Mouse (Mus musculus): ENCODE results near the gene Shisa9. TPM values are rescaled to one million over a fixed set of nuclear protein-coding genes. Genes with fewer than 3 reads are reported as not detected.
A peak's percentile ranks its signal among the peaks of the same experiment; 100 is the strongest.

Gene Shisa9
- polyA plus RNA-seq, 1 experiment from 2014 or later = 0.97 TPM

DNA sequence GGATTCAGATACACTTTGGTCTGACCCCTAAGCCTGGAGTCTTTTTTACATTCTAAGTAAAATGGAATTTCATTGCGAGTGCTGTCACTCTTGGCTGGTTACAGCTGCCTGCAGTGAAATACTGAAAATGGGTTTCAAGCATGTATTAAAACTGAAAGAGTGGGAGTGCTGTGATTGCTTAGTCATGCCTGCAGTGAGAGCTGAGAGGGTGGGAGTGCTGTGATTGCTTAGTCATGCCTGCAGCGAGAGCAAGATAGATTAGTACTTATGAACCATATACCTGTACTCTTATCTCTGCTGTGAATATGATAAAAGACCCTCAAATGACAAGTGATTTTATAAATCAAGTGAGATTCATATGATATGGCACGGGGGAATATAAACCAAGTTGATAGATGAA is 26.2 kb downstream of the Shisa9 start:
- 84% methylated on average over 3 of the region's 3 CpGs for WGBS
- Histone ChIP-seq H3K4me3 (no peak overlapping the region), H3K27me3 (no peaks in the 10 kb centered on the region), H3K4me2 (replicated peaks) (no peak overlapping the region), H3K4me1 (no peaks in the 10 kb centered on the region), H3K27ac (no peak overlapping the region), H3K9me3 (no peaks in the 10 kb centered on the region), H3K9ac (no peak overlapping the region), H3K36me3 (no peaks in the 10 kb centered on the region)
- no peak for ATAC-seq (ENCODE audit: low FRiP score, low read depth)

DNA sequence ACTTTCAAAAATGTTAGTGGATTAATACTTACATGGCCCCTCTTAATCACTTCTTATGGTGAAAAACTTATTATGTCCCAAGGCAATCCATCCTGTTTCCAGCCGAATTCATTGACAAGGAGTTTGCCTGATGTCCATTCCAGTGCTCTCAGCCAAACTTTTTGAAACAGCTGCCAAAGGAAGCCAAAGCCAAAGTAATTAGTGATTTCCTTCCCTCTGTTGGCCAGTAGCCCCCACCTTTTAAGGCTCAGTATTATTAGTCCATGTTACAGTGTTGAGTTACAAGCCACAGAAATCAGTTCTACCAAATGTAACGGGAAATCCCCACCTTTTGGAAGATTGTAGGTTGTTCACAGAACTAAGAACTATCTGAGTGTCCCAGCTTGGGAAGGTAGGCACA is 28.8 kb downstream of the Shisa9 start:
- Histone ChIP-seq H3K27me3 (no peaks in the 10 kb centered on the region), H3K36me3 (no peaks in the 10 kb centered on the region), H3K27ac (no peak overlapping the region), H3K4me2 (replicated peaks) (no peak overlapping the region), H3K4me3 (no peak overlapping the region), H3K4me1 (no peaks in the 10 kb centered on the region), H3K9ac (no peak overlapping the region), H3K9me3 (no peaks in the 10 kb centered on the region)
- no peak for ATAC-seq (ENCODE audit: low FRiP score, low read depth)
- 65% methylated on average over 2 of the region's 2 CpGs for WGBS

DNA sequence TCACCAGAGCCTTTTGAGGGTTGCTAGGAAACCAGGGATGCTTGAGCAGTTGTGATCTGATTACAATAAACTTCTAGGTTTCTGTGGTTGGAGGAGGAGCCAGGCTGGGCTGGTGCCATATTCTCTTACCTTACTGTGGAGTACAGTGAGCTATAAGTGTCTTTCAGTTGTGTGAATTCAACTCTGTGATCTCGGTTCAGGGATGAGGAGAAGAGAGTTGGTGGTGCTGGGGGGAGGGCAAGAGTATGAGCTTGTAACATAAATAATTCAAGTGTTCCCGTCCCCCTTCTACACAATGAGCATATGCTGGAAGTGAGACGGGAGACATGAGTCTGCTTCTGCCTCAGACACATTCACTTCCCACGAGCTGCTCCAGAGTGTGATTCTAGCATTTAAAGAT is 30.6 kb downstream of the Shisa9 start:
- 73% methylated on average over 4 of the region's 4 CpGs for WGBS
- Histone ChIP-seq H3K4me2 (replicated peaks) (no peak overlapping the region), H3K36me3 (no peaks in the 10 kb centered on the region), H3K27ac (no peak overlapping the region), H3K9ac (no peak overlapping the region), H3K4me3 (no peak overlapping the region), H3K9me3 (no peaks in the 10 kb centered on the region), H3K27me3 (no peaks in the 10 kb centered on the region), H3K4me1 (no peaks in the 10 kb centered on the region)
- ATAC-seq (ENCODE audit: low FRiP score, low read depth) = no peak

DNA sequence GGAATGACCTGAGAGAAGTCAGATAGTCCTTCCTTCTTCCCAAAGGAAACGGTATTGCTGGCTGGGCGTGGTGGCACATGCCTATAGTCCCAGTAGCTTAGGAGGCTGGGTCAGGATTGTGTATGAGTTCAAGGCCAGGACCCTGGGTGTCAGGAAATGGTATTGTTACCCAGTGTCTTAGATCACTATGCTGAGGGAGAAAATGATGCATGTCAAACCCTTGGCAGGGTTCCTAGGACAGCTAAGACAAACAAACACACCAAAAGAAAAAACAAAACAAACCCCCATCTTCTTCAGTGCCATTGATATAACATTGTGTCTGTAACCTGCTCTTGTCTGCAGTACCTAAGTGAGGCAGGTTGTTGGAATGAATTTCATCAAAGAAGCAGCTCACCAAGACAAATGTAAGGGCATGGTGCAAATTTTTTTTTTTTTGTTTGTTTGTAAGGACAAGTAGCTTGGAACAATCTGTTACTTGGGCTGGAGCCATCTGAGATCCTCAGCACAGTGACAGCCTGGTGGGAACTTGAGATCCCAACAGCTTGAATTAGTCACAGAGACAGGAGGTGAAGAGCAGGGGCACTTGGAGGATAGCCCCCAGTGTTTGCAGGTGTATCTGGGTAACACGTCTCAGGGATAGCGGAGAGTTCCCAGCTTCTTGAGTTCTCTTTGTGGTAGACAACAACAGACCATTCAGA is 34.2 kb downstream of the Shisa9 start:
- Histone ChIP-seq H3K4me3 (no peak overlapping the region), H3K9ac (no peak overlapping the region), H3K27ac (no peak overlapping the region), H3K27me3 (no peaks in the 10 kb centered on the region), H3K9me3 (no peaks in the 10 kb centered on the region), H3K4me1 (no peaks in the 10 kb centered on the region), H3K4me2 (replicated peaks) (no peak overlapping the region), H3K36me3 (no peaks in the 10 kb centered on the region)
- 80% methylated on average over 4 of the region's 4 CpGs for WGBS
- no peak for ATAC-seq (ENCODE audit: low FRiP score, low read depth)

DNA sequence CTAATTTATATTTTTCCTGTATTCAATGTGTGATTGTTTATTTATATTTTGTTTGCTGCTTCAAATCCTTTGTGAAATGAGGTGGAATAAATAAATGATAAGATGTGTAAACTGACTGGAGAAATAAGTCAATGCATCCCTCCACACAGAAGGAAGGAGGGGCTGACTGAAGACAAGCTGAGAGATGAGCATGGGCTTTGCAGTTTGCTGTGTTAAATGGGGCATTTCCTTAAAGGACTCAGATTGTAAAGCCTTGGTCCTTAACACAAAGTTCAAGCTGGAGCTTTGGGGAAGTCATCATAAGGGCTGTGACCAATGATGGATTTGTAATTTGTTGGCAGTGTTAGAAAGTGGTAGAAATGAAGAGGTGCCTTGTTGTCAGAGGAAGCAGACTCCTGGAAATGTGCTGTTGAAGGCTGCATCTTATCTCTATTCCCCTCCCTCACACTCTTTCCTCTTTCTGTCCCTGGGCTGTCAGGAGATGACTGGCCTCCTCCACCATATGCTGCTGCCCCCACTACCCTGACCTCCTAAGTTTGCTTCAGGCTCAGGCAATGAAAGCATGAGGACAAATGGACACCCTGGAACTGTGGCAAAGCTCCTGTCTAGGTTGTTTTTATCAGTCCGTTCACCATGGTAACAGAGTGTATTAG is 36.3 kb downstream of the Shisa9 start:
- no peak overlapping the region for H3K27ac ChIP-seq
- no peaks in the 10 kb centered on the region for H3K27me3 ChIP-seq
- ATAC-seq (ENCODE audit: low FRiP score, low read depth) = no peak
- H3K9ac ChIP-seq = no peak overlapping the region
- H3K36me3 ChIP-seq = no peaks in the 10 kb centered on the region
- no peak overlapping the region for H3K4me2 ChIP-seq (replicated peaks)
- H3K4me3 ChIP-seq = no peak overlapping the region
- no peaks in the 10 kb centered on the region for H3K9me3 ChIP-seq
- no peaks in the 10 kb centered on the region for H3K4me1 ChIP-seq
- WGBS = 83% methylated on average over 1 of the region's 1 CpGs

DNA sequence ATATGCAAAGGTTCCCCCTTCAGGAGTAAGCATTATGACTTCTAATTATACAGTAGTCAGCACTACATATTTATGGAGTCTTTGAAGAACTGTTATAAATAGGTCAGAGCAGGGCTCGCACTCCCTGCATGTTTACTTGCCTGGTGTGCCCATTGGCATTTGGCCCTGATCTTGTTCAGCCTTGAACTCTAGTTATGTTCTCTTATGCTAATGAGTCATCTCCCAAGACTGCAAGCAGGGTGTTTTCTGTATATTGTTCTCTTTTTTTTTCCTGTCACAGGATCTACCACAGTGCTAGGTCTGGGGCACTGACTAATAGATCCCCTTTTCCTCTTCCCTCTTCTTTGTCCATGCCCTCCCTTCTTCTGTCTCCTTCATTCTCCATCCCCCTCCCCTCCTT is 48.5 kb downstream of the Shisa9 start:
- Histone ChIP-seq H3K9me3 (no peaks in the 10 kb centered on the region), H3K36me3 (no peaks in the 10 kb centered on the region), H3K4me1 (no peaks in the 10 kb centered on the region), H3K27me3 (no peaks in the 10 kb centered on the region), H3K4me2 (replicated peaks) (no peak overlapping the region), H3K9ac (no peak overlapping the region), H3K4me3 (no peak overlapping the region), H3K27ac (no peak overlapping the region)
- no peak for ATAC-seq (ENCODE audit: low FRiP score, low read depth)
- WGBS = 70% methylated on average over 1 of the region's 1 CpGs

DNA sequence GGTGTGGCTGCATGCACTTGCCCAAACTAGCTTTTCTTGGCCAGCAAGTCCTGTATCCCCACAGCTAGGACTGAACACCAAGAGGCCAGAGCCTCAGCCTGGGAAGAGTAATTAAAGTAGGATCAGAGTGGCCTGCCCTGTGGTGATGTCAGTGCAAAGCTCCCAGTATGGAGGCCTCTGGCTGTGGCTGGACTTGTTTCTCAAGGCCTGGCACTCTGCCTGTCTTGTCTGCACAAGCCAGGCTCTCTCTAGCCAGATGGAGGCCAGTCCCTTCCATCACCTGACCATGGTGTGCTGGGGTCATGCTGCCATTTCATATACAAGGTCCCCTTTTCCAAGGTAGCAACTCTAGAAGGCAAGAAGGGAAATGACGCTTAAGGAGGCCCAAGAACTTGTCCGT is 51.0 kb downstream of the Shisa9 start:
- Histone ChIP-seq H3K9ac (no peak overlapping the region), H3K27me3 (no peaks in the 10 kb centered on the region), H3K27ac (no peak overlapping the region), H3K36me3 (no peaks in the 10 kb centered on the region), H3K9me3 (no peaks in the 10 kb centered on the region), H3K4me2 (replicated peaks) (no peak overlapping the region), H3K4me3 (no peak overlapping the region), H3K4me1 (no peaks in the 10 kb centered on the region)
- ATAC-seq (ENCODE audit: low FRiP score, low read depth) = no peak
- 88% methylated on average over 2 of the region's 2 CpGs for WGBS

DNA sequence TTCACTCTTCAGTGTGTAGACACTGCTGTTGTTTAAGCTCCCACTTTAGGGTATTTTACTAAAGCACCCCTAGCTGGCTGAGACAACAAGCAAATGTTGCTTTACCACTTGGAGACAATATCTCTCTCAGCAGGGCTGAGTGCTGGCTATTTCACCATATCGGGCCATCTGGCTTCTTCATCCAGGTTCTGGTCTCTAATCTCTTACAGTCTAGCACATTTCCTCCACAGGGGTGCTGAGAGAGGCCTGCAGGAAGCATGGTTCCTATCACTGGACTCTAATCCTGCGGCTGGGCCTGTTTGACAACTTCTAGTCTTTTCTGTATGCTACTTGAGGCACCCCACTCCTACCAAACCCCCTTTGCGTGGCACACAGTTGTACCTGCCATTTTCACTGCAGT is 51.7 kb downstream of the Shisa9 start:
- H3K4me2 ChIP-seq (replicated peaks) = no peak overlapping the region
- 74% methylated on average over 3 of the region's 3 CpGs for WGBS
- H3K9me3 ChIP-seq = no peaks in the 10 kb centered on the region
- no peaks in the 10 kb centered on the region for H3K36me3 ChIP-seq
- no peak overlapping the region for H3K4me3 ChIP-seq
- H3K4me1 ChIP-seq = no peaks in the 10 kb centered on the region; the same call in 1 of the 2 replicates
- H3K27me3 ChIP-seq = no peaks in the 10 kb centered on the region
- H3K9ac ChIP-seq = no peak overlapping the region
- no peak for ATAC-seq (ENCODE audit: low FRiP score, low read depth)
- no peak overlapping the region for H3K27ac ChIP-seq

DNA sequence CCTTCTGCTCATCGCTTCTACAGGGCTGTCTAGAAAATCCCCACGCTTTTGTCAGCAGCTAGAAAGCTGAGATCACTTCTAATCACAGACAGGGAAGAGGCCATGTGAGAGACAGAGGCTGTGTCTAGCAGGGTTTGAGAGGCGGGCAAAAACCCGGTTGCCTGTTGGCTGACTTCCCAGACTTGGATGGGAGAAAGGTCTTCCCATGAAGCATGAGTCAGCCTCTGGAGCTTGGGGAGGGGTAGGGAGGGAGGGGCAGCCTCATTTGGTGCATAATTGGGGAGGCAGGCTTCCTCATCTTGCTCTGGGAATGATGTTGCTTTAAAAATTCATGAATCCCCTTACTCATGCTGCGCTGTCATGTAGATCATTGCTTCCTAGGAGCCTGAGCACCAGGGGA is 57.0 kb downstream of the Shisa9 start:
- Histone ChIP-seq H3K27me3 (no peaks in the 10 kb centered on the region), H3K36me3 (no peaks in the 10 kb centered on the region), H3K4me3 (no peak overlapping the region), H3K9ac (no peak overlapping the region), H3K4me2 (replicated peaks) (no peak overlapping the region), H3K27ac (no peak overlapping the region), H3K4me1 (peaks cover 3% of the 10 kb centered on the region; the same call in 1 of the 2 replicates), H3K9me3 (no peaks in the 10 kb centered on the region)
- ATAC-seq (ENCODE audit: low FRiP score, low read depth) = peak; percentile 36; the same call in 1 of the 2 replicates
- WGBS = 64% methylated on average over 5 of the region's 5 CpGs

DNA sequence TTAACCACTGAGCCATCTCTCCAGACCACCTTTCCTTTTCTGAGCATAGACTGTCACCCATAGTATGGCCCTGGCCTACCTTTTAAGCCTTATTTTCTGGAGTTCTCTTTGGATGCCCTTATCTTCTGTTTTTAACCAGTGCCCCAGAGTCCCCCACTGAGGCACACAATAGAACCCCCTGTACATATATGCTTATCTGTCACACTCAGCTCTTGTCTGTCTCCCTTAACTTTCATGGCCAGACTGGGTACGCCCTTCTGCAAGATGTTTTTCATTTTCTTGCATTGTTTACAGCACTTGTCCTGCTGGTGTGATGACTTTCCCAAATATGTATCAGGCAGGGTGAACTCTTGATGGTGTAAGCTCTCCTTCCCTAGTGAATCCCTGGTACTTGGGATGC is 68.1 kb downstream of the Shisa9 start:
- Histone ChIP-seq H3K9me3 (no peaks in the 10 kb centered on the region), H3K27ac (no peak overlapping the region), H3K36me3 (no peaks in the 10 kb centered on the region), H3K27me3 (no peaks in the 10 kb centered on the region), H3K4me3 (no peak overlapping the region), H3K9ac (no peak overlapping the region), H3K4me1 (no peaks in the 10 kb centered on the region), H3K4me2 (replicated peaks) (no peak overlapping the region)
- ATAC-seq (ENCODE audit: low FRiP score, low read depth) = no peak
- 78% methylated on average over 1 of the region's 1 CpGs for WGBS

DNA sequence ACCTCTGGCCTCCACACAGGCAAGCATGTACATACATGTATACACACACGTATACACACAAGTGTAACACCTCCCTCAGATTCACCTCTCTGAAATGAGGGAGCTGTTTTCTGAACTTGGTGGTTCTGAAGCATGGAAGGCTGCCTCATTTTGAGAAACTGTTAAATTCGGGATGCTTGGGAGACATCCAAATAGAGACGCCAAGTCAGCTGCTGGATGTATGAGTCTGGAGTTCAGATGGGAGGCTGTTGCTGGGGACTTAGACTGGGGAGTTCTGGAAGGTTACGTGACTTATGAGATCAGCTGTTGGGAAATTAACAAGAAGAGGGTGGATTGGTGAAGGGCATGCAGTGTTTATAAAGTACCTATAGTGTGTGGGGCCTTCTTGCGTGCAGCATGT is 88.7 kb downstream of the Shisa9 start:
- H3K9me3 ChIP-seq = no peaks in the 10 kb centered on the region
- 0 out of 2 replicates have a peak, but pooled peaks cover 7% of the 10 kb centered on the region for H3K4me1 ChIP-seq
- H3K36me3 ChIP-seq = no peaks in the 10 kb centered on the region
- 77% methylated on average over 5 of the region's 5 CpGs for WGBS
- H3K27me3 ChIP-seq = no peaks in the 10 kb centered on the region
- H3K27ac ChIP-seq = no peak overlapping the region
- ATAC-seq (ENCODE audit: low FRiP score, low read depth) = no peak
- H3K4me2 ChIP-seq (replicated peaks) = no peak overlapping the region
- no peak overlapping the region for H3K9ac ChIP-seq
- no peak overlapping the region for H3K4me3 ChIP-seq

DNA sequence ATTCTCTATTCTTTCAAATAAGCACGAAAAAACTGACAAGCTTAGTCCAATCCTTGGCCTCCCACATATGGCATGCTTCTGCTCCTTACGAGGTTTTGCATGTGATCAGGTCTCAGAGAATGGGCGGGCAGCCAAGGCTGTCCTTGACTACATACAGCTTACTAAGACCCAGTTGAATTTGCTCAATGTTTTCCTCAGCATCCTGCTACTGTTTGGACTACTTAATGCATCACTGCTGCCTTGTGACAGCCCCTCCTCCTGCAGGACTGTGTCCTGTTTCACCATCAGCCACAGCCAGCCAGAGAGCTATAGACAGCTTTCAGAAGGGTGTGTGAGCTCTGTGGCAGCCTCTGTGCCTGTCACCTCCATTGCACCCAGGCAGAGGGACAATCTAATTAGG is 92.4 kb downstream of the Shisa9 start:
- ATAC-seq (ENCODE audit: low FRiP score, low read depth) = peak; percentile 66; the same call in 1 of the 2 replicates
- H3K9ac ChIP-seq = no peak overlapping the region
- WGBS = 41% methylated on average over 3 of the region's 3 CpGs

DNA sequence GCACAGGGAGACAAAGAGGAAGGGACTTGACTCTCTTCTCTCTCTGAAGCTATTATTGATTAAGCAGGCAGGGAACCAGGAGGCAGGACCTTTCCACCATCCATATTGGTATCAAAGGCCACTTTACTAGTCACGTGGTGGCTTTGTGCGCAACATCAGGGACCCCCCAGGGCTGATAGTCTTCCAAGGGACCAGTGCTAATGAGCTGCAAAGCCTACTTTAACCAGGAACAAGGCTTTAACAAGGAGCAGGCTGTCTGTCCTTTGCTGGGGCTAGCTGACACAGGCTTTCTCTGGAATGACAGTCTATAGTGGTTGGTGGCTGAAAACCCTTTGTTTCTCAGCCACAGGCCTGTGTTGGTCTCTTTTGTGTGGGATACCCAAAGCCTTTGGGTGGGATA is 92.8 kb downstream of the Shisa9 start:
- Histone ChIP-seq H3K36me3 (no peaks in the 10 kb centered on the region), H3K9me3 (no peaks in the 10 kb centered on the region), H3K9ac (no peak overlapping the region), H3K27me3 (no peaks in the 10 kb centered on the region), H3K4me1 (0 out of 2 replicates have a peak, but pooled peaks cover 7% of the 10 kb centered on the region), H3K27ac (no peak overlapping the region), H3K4me3 (no peak overlapping the region), H3K4me2 (replicated peaks) (no peak overlapping the region)
- whole genome bisulfite sequencing = 33% methylated on average over 2 of the region's 2 CpGs
- ATAC-seq (ENCODE audit: low FRiP score, low read depth) = no peak

More for the DNA sequence above, 92.4 kb downstream of the Shisa9 start:
- H3K36me3 ChIP-seq = no peaks in the 10 kb centered on the region
- H3K4me3 ChIP-seq = no peak overlapping the region
- H3K4me2 ChIP-seq (replicated peaks) = no peak overlapping the region
- no peaks in the 10 kb centered on the region for H3K9me3 ChIP-seq
- H3K4me1 ChIP-seq = 0 out of 2 replicates have a peak, but pooled peaks cover 7% of the 10 kb centered on the region
- no peak overlapping the region for H3K27ac ChIP-seq
- H3K27me3 ChIP-seq = no peaks in the 10 kb centered on the region
